Mouse (Mus musculus): Measurements from ENCODE around the gene Gpr146. TPM values are rescaled to one million over a fixed set of nuclear protein-coding genes. Genes with fewer than 3 reads are reported as not detected.
A peak's percentile ranks its signal among the peaks of the same experiment; 100 is the strongest.

The Gpr146 gene
- total RNA-seq, 2 experiments from 2014 or later, result 6.3 to 6.7 TPM

DNA sequence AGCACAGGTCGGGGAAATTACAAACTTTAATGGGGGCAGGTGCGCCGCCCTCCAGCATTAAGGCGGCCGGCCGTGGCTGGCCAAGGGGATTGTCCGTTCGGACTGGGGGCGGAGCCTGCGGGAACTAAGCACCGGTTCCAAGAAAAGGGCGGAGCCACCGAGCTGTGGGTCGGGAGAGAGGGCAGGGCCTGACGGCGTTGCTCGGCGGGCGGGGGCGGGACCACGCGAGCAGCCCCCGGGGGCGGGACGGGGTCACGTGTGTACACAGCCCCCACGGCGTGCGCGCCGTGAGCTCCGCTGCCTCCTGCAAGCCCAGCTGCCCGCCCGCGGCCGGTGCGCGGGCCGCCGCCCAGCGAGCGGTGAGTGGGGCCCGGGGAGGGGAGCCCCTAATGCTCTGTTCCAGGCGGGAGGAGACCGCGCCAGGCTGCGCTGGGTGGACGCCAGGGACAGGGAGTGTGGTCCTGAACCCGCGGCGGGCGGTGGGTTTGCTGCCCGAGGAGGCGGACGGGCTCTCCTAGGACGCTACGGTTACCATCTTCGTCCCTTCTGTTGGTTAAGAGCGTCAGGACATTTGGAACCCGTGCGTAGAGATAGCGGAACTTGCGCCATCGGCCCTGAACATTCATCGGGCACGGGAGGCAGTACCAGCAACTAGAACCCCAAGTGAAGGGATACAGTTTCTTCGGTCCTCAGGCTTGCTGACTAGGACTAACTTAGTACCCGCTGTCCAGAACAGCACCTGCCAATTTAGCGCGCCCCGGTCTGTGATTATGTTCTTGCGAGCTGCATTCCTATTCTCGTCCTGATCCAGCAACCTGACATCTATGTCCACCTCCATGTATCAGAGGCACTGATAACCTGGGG lies 3.1 kb downstream of the Gpr146 start:
- ATAC-seq (replicated peaks; ENCODE audit: poor library complexity), result peak; percentile 51

DNA sequence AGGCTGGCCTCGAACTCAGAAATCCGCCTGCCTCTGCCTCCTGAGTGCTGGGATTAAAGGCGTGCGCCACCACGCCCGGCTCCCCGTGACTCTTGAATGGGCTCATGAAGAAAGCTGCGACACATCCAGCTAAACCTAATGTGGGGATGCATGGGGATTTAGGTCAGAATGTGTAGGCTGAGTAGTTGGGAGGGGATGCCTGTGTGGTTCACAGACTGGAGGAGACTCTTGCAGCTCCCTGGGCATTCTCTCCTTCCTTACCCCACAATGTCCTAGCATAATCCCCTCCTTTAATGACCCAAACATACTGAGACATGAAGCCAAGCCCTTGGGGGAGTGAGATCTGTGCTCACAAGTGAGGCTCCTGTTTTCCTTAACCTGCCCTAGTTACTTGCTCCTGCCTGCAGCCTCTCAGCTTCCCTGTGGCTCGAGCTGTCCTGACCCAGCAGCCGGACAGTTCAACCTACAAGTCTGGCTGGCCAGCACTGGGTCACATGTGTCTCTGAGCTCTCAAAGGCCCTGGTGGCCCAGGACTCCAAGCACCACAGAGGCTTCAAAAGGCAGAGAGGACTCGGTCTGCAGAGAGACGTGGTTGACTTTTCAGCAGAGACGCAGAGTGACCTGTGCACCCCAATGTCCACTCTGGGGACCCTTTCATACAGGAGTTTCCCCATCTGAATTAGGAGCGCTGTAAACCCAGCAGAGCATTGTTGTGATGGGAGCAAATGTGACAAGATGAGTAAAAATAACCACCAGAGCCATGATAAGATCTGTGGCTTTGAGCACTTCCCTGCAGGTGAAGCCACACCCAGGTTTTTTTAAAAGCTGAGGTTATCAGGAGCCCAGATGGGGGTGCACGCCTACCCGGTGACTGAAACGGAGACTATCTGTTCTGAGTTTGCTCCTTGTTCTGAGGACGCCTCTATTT lies 4.4 kb downstream of the Gpr146 start:
- ATAC-seq (replicated peaks; ENCODE audit: poor library complexity), result peak; percentile 38

DNA sequence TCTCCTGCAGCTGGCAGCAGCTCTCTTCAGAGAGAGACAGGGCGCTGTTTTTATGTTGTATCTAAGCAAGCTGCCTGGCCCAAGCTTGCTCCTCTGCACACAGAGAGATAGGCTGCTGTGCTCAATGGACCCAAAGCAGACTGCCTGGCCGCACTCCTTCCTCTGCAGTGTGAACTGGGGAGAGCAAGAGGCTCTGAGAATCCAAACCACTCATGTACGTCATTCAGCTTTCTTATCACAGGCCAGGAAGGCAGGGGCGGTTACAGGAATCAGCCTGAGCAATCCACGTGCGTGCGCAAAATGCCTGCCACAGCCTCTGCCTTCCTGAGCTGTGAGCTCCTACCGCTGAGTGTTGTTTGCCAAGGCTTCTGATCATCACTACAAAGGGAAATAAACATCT lies 5.3 kb downstream of the Gpr146 start:
- ATAC-seq (replicated peaks; ENCODE audit: poor library complexity), result peak; percentile 63

DNA sequence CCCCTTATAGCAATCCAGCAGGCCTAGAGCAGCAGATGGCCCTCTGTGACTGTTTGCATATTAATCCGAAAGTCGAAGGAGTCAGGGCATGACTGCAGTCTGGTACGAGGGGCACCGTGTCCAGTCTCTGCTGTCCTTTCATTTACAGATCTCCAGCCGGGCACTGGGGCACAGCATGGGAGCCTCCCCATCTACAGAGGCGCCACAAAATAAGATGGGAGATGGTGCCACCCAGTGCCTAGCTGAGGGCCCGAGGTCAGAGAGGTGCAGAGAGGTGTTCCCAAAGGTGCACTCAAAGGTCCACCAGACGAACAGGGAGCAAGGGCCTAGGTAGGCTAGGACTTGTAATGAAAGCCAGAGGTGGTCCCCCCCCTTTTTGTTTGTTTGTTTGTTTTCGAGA lies 5.7 kb downstream of the Gpr146 start:
- no peak for ATAC-seq (replicated peaks; ENCODE audit: poor library complexity)

DNA sequence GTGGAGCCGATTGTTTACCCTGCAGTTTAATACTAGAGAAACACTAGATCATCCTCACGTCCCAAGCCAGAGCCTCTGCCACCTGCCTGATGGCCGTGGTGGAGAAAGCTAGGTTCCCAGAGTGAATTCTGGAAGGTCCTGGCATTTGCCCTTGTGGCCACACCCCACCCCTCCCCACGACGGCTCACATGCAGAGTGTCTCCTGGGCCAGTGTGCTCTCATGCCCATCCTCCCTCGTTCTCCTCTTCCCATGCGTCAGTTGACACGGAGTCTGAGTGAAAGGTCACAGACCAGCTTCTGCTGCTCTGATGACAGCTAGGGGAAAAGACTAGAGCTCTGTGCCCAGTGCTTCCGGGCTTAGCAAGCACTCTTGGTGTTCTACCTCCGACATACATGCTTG lies 7.0 kb downstream of the Gpr146 start:
- ATAC-seq (replicated peaks; ENCODE audit: poor library complexity), result no peak

DNA sequence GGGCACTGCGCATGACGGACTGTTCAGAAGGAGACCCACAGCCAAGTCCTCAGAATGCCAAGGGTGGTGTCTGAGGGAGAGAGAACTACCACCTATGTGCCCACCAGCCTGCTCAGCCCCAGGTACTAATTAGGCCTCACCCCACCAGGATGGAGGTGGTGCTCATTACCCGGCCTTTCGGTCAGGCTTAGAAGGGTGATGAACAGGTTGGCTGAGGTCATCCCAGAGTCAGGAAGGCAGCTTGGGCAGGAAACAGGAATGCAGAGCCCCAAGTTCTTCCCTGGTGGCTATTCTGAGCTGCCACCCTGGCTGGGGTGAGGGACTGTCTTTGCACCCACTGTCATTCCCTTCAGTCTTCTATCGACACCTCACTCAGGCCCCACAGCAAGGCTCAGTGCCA lies 8.6 kb downstream of the Gpr146 start:
- no peak for ATAC-seq (replicated peaks; ENCODE audit: poor library complexity)

DNA sequence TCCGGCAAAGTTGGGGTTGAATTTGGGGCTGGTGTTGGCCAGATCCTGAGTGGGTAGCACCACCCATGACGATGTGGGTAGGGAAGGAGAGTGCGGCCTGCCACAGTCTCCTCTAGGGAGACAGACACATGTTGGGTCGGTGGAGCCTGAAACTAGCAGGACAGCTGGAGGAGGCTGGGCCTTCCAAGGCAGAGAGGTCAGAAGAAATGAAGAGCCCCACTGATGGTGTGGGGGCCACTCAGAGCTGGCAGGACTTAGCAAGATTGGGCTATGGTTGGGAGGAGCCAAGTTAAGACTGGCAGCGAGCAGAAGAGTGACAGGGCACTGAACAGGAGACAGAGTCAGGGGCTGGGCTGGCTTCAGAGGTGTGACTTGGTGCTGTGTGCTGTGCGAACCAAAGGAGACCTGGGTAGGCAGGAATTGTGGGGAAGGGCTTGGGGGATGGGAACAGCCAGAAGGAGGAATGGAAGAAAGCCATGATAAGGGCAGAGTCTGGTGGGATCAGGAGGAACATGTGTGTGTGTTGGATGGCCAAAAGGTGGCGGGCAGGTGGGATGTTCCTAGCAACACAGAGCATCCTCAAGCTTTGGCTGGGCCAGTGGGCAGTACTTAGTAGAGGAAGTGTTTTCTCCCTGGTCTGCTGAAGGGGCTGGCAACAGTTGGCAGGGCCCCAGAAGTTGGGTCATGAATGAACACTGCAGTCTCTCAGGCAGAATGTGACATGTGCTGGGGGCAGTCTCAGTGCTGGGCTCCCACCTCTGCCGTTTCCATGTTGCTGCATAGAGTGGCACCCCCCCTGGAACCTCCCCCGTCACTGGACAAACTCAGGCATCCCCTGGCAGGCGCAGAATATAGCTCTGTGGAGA lies 10.1 kb downstream of the Gpr146 start:
- no peak for ATAC-seq (replicated peaks; ENCODE audit: poor library complexity)

DNA sequence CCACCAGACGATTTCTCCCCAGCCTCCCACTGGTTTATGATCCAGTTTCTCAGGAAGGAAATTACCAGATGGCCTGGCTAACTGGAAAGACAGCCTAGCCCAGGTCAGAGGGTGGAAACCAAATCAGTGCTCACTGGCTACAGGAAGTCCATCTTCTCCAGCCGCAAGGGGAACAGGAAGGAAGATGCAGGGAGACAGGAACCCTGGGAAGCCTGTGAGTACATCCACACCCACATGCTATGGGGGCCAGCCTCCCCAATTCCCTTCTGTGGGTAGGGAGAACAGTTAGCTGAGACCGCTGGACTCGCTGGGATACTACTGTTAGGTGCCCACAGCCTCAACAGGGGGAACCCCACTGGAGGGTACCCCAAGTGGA lies 10.7 kb downstream of the Gpr146 start:
- no peak for ATAC-seq (replicated peaks; ENCODE audit: poor library complexity)

DNA sequence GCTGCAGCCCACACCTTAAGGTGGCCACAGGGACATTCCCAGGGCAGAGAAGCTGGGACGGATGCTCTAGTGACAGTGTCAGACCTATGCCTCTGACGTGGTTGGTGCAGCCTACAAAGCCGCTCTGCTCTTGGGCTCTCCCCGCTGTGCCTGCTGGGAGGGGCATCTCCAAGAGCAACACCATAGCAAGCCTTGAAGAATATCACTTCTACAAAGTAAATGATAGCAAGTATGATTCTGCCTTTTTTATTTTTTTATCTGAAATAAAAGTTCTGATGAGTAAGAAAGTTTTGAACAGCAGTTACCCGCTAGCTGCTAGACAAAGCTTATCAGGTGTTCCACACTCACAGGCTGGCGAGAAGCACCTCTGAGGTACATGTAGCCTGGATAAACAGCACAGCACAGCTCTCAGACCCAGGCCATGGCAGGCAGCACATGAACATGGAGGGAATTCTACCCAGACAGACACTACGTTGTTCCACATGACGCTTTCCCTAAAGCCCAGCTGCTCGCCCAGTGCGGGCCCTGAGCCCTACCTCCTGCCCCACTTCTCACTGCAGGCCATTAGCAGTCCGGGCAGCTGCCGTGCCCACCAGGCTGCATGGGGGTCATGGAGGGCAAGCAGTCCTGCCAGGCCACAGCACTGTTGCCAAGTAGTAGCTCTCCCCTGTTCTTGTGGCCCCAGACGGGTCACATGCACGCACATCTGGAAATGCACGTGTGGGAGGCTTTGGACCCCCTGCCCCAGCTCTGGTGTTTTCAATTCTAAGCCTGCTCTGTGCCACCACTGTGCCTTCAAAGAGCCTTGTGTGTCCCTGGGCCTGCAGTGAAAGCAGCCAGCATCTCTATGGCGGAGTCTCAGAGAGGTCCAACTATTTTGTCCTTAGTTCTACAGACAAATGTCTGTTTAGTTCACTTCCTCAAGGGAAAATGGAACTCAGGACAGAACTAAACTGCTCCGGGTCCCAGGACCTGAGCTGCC lies 11.5 kb downstream of the Gpr146 start:
- ATAC-seq (replicated peaks; ENCODE audit: poor library complexity), result peak; percentile 69

DNA sequence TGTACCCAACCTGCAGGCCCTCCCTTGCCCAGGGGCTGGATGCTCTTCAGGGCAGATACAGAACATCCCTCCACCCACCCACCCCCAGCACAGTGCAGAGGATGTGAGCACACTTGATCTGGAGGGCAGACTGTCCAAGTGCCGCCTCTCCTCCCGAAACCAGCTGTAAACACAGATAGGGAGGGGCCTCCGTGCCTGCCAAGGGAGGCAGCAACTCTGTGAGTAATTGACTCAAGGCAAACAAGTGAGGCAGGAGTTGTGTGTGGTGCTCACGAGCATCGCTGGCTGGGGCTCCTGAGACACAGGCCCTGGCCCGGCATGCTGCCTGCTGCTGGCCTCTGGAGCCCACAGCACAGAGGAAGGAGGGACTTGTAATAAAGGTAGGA lies 12.2 kb downstream of the Gpr146 start:
- ATAC-seq (replicated peaks; ENCODE audit: poor library complexity), result peak; percentile 60

DNA sequence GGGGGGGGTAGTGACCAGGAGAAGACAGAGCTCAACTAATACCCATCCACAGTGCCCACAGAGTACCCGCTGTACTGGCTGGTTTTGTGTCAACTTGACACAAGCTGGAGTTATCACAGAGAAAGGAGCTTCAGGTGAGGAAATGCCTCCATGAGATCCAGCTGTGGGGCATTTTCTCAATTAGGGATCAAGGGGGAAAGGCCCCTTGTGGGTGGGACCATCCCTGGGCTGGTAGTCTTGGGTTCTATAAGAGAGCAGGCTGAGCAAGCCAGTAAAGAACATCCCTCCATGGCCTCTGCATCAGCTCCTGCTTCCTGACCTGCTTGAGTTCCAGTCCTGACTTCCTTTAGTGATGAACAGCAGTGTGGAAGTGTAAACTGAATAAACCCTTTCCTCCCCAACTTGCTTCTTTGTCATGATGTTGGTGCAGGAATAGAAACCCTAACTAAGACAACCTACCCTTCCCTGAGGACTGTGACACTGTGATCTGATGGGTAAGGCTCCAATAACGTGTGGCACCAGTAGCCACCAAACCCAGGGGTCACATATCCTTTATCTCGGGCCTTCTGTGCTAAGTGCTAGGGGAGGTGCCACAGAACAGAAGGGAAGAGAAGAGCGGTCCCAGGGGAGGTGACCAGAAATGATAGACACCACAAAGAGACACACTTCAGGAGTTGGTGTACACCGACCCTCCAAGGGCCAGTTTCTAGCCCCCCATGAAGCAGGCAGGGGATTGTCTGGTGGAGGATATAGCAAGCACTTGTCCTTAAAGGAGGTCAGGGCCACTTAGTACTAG lies 13.0 kb downstream of the Gpr146 start:
- peak; percentile 21 for ATAC-seq (replicated peaks; ENCODE audit: poor library complexity)

DNA sequence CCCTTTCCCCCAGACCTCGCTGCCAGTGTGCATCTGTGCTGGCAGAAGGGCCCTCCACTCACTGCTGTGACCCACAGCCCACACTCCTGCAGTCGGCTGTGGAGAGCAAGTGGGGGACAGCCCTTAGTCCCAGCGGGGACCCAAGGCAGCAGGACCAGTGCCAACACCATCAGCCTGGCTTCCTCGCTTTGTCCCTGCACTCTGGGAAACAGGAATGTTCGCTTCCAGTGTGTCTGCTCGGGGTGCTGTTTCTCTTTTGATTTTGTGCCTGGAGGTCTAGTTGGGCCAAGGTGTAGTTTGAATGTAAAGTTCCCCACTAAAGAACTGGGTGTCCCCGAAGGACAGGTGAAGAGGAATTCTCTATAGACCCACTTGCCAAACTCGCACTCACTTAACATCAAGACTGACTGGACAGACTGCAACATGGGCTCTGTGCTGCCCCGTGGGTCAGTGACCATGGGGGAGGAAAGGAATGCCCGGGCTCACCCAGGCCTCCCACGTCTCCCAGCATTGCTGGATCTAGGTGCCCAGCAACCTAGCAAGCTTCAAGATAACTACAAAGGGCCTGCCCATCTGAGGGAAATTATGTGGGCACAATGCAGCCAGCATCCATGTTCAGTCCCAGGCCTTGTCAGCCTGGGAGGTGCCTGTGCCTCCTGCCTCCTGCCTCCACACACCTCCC lies 14.0 kb downstream of the Gpr146 start:
- no peak for ATAC-seq (replicated peaks; ENCODE audit: poor library complexity)

DNA sequence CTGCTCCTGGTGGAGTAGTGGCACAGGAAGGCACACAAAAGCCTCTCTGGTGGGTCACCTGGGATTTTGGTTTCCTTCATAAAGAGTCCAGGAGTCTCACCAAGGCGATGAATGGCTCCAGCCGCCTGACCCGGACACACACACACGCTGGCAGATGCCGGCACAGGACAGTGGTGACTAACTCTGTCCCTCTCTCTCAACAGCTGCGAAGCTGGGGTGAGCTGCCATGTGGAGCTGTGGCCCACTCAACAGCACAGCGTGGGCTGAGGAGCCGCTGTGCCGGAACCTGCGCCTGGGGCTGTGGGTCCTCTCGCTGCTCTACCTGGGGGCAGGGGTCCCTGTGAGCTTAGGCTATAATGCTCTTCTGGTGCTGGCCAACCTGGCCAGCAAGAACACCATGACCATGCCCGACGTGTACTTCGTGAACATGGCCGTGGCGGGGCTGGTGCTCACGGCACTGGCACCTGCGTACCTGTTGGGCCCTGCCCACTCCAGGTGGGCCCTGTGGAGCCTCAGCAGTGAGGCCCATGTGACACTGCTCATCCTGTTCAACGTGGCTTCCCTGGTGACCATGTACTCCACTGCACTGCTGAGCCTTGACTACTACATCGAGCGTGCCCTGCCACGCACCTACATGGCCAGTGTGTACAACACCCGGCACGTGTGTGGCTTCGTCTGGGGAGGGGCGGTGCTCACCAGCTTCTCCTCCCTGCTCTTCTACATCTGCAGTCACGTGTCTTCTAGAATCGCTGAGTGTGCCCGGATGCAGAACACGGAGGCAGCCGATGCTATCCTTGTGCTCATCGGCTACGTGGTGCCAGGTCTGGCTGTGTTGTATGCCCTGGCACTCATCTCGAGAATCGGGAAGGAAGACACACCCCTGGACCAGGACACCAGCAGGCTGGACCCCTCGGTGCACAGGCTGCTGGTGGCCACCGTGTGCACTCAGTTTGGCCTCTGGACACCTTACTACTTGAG lies 15.0 kb downstream of the Gpr146 start:
- ATAC-seq (replicated peaks; ENCODE audit: poor library complexity), result no peak

DNA sequence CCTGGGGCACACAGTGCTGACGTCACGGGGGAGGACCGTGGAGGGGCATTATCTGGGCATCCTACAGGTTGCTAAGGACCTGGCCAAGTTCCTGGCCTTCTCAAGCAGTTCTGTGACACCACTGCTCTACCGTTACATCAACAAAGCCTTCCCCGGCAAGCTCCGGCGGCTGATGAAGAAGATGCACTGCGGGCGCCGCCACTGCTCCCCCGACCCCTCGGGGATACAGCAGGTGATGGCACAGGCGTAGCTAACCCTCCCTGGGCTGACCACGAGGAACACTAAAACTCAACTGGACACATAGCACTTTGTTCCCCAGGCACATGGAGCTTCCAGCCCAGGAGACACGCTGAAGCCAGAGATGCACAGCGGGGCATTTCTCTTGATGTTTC lies 15.7 kb downstream of the Gpr146 start:
- no peak for ATAC-seq (replicated peaks; ENCODE audit: poor library complexity)

DNA sequence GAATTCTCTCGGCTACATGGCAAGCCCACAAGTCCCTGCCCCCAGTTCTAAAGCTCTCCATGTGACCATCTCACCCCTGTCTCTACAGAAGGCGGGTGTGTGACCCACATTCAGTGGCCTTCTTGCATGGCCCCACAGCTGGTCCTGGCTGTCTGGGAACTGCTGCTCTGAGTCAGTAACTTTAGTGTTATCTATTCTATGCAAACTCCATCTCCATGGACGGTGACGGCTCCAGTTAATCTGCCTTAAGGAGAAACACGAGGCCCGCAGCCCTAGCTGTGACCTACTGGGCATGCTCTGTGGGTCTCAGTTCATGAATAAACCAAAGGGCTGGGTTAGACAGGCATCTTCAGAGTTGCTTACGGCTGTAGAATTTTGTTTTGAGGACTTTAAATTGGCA lies 16.9 kb downstream of the Gpr146 start:
- peak; percentile 17 for ATAC-seq (replicated peaks; ENCODE audit: poor library complexity)

DNA sequence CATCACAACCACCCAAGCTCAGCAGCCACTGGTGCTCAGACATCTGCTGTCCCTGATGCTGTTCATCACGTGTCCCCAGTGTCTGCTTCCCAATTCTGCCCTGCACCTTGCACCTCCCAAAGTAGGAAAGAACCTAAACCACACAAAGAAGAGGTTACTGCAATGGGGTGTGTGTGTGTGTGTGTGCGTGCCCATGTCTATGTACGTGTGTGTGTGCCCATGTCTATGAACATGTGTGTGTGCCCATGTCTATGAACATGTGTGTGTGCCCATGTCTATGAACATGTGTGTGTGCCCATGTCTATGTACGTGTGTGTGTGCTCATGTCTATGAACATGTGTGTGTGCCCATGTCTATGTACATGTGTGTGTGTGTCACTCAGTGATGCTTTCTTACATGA lies 18.0 kb downstream of the Gpr146 start:
- ATAC-seq (replicated peaks; ENCODE audit: poor library complexity), result no peak

DNA sequence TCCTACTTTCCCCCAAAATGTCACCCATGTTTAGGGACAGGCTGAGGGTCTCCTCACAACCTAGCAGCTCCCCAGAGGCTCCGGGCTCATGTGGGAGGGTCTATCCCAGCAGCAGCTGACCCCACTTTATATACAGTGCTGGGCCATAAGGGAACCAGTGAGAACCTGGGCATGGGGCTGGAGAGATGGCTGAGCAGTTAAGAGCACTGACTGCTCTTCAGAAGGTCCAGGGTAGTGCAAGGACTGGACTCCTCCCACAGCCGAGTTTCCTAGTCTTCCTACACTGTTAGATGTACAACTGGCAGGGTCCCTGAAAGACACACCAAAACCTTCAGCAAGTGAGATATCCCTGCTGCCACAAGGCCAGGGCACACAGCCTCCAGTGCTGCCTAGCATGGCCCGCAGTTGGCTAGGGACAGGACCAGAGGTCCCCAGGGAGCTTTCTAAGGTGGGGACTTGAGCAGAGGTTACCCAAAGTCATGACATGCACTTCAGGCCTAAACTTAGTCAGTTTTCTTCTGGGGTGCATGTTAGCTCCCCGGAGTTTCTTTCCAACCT lies 19.9 kb downstream of the Gpr146 start:
- no peak for ATAC-seq (replicated peaks; ENCODE audit: poor library complexity)
